Mouse (Mus musculus) embryonic facial prominence, embryonic 14.5 days (tissue): ENCODE results near the gene Qpctl. TPM values are rescaled to one million over a fixed set of nuclear protein-coding genes. Genes with fewer than 3 reads are reported as not detected.

Source experiments
- ATAC-seq: fragments of 200-750 bp; cut with Nextera tagmentation; 2 replicates; pipeline ENCODE4 v1.8.0; 2017; ENCODE audit warnings: low read depth, moderate number of reproducible peaks, moderate TSS enrichment
- DNase-seq: peaks from one replicate; pipeline ENCODE4 v3.0.0-alpha.2; 2015; ENCODE audit warnings: low spot score
- H3K27ac ChIP-seq: fragments of 300-500 bp; sonication (generic); replicated peaks from 2 replicates; pipeline ENCODE4 v1.5.1; 2014; ENCODE audit warnings: low read depth, mild to moderate bottlenecking, low read length, moderate library complexity
- H3K27me3 ChIP-seq: fragments of 300-500 bp; sonication (generic); replicated peaks from 2 replicates; pipeline ENCODE4 v1.6.1; 2014; ENCODE audit warnings: low read length; ENCODE audit not compliant: control insufficient read depth, insufficient read depth
- H3K36me3 ChIP-seq: fragments of 300-500 bp; sonication (generic); 2 replicates; pipeline ENCODE4 v1.6.1; 2014; ENCODE audit warnings: low read length, mixed read lengths; ENCODE audit not compliant: control insufficient read depth, insufficient read depth
- H3K4me1 ChIP-seq: fragments of 300-500 bp; sonication (generic); 2 replicates; pipeline ENCODE4 v1.6.1; 2014; ENCODE audit warnings: antibody characterized with exemption, low read length; ENCODE audit not compliant: control insufficient read depth, insufficient read depth
- H3K4me2 ChIP-seq: fragments of 300-500 bp; sonication (generic); 2 replicates; pipeline ENCODE4 v1.6.1; 2014; ENCODE audit warnings: low read depth, mild to moderate bottlenecking, low read length, moderate library complexity, mixed read lengths
- H3K4me3 ChIP-seq: fragments of 300-500 bp; sonication (generic); 2 replicates; pipeline ENCODE4 v1.5.1; 2014; ENCODE audit warnings: low read depth, mild to moderate bottlenecking, low read length
- H3K9ac ChIP-seq: fragments of 300-500 bp; sonication (generic); 2 replicates; pipeline ENCODE4 v1.6.1; 2014; ENCODE audit warnings: low read depth, mild to moderate bottlenecking, low read length, moderate library complexity, mixed read lengths
- H3K9me3 ChIP-seq: fragments of 300-500 bp; sonication (generic); 2 replicates; pipeline ENCODE4 v1.6.1; 2016; ENCODE audit warnings: low read length; ENCODE audit not compliant: control insufficient read depth
- WGBS: fragments of 180-500 bp; shearing (Covaris S2); extraction: QIAGEN DNeasy Blood & Tissue Kit; methylation state at CpG from one replicate; pipeline ENCODE4 v1.1.7; 2014; 5-methylcytosine and 5-hydroxymethylcytosine counted together
- polyA plus RNA-seq: library from polyadenylated mRNA; unstranded; fragments of >200 nt; fragmentation: Nextera tagmentation; extraction: Ambion mirVana; gene quantifications from 2 replicates; pipeline ENCODE4 v1.2.1, GENCODE M21; 2014

Gene Qpctl
- polyA plus RNA-seq, 1 experiment from 2014 or later: 11.1 TPM

DNA sequence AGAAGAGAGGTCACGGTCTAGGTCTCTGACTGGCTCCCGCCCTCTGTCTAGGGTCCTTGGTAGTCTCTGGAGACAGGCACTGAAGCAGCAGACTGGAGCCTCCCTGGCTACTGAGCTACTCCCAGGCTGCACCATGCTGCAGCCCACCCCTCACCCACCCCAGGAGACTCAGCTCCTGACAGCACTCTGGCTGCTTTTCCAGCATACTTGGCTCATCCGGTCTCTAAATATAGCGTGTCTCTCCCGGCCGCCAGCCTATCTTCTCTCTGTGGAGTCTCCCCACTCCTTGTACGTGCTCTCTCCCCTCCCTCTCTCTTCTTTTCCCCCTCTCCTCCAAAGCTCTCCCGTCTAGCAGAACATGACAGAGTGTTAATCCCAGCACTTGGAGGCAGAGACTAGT, 21.1 kb upstream of the Qpctl start:
- Histone ChIP-seq H3K4me3 (no peak overlapping the region), H3K27me3 (peaks cover 6% of the 10 kb centered on the region), H3K9ac (no peak overlapping the region), H3K4me2 (no peak overlapping the region), H3K9me3 (no peaks in the 10 kb centered on the region), H3K36me3 (no peaks in the 10 kb centered on the region), H3K27ac (no peak overlapping the region), H3K4me1 (peaks cover 11% of the 10 kb centered on the region)
- ATAC-seq: 0 out of 2 replicates have a peak, but pooled peaks have one; percentile 28
- peak; percentile 76 for DNase-seq
- 50% methylated on average over 8 of the region's 8 CpGs for WGBS

DNA sequence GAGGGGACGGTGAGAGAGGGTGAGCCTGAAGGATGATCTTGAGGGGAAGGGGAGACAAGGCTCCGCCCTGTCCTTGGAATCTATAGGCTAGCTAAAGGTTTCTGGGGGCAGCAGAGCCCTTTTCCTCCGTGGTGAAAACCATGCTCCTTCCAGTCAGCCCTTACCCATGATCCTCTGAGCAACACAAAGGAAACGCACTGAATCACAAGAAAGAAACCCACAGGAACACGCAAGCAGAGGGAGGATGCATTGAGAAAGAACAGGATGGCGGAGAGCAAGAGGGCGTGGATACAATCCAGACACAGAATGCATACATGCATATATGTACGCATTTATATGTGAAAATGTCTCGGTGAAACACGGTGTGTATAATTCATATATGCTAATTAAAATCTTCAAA, 20.4 kb upstream of the Qpctl start:
- Histone ChIP-seq H3K9me3 (no peaks in the 10 kb centered on the region), H3K27ac (no peak overlapping the region), H3K4me3 (no peak overlapping the region), H3K27me3 (peaks cover 12% of the 10 kb centered on the region), H3K9ac (no peak overlapping the region), H3K4me2 (no peak overlapping the region), H3K36me3 (no peaks in the 10 kb centered on the region), H3K4me1 (peaks cover 15% of the 10 kb centered on the region)
- ATAC-seq (no peak), DNase-seq (no peak)
- 60% methylated on average over 10 of the region's 10 CpGs for WGBS

DNA sequence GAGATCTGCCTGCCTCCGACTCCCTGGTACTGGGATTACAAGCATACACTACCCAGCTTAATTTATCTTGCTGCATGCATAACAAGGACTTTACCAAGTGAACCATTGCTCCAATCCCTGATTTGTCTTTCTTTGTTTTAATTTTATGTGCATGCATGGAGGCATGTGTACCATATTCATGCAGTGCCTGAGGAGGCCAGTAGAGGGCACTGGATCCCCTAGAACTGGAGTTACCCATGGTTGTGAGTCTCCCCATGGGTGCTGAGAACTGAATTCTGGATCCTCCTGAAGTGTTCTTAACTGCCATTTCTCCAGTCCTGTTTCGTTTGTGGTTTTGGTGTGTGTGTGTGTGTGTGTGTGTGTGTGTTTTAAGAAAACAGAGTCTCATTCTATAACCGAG, 17.9 kb upstream of the Qpctl start:
- H3K36me3 ChIP-seq: no peaks in the 10 kb centered on the region
- H3K4me3 ChIP-seq: no peak overlapping the region
- H3K4me1 ChIP-seq: peaks cover 15% of the 10 kb centered on the region; the same call in 1 of the 2 replicates
- peaks cover 17% of the 10 kb centered on the region for H3K27me3 ChIP-seq
- H3K27ac ChIP-seq: no peak overlapping the region
- H3K4me2 ChIP-seq: no peak overlapping the region
- ATAC-seq (no peak), DNase-seq (no peak)
- no peaks in the 10 kb centered on the region for H3K9me3 ChIP-seq
- no peak overlapping the region for H3K9ac ChIP-seq
- 82% methylated on average over 3 of the region's 3 CpGs for WGBS

DNA sequence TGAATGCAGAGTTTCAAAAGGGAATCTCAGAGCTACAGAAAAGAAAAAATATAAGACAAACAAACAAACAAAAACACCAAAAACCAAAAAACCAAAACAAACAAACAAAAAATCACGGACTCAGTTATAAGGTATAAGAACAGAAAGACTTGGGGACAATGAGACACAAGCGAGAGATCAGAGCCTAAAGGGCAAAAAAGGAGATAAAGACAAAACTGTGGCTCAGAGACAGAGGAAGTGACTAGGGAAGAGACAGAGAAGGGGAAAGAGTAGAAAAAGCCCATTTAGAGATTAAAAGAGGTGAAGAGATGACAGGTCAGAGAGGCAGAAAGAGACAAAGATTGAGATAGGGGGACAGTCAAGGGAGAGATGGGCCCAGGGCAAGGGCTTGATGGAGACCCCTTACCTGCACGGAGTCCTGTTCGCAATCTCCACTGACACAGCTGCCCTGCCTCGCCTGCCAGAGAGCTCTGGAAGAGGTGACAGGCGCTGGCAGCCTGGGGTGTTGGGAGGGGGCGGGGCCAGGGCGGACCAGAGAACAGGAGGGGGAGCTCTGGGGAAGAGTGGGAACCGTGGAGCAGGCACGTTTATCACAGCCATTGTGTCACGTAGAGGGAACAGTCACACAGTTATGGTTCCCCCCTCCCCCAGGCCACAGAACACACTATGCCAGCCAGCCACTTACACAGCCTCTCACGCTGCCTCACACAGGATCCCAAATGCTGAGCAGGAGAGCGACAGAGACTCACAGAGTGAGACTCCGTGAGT, 16.7 kb upstream of the Qpctl start, which contains the start of gene Gipr:
Gipr (minus strand) TSS at position 472 of the 768 bp plus-strand sequence.
- 0 out of 2 replicates have a peak within 1 kb of the TSS, but pooled peaks have one; percentile 6 for H3K9ac ChIP-seq
- H3K36me3 ChIP-seq: no peaks in the 10 kb centered on the region
- H3K4me3 ChIP-seq: no peak within 1 kb of the TSS
- ATAC-seq: no peak
- 13% methylated on average over 13 of the region's 14 CpGs for WGBS
- peaks cover 17% of the 10 kb centered on the region for H3K27me3 ChIP-seq
- no peak for DNase-seq
- H3K9me3 ChIP-seq: no peaks in the 10 kb centered on the region
- no peak within 1 kb of the TSS for H3K27ac ChIP-seq
- H3K4me1 ChIP-seq: peaks cover 11% of the 10 kb centered on the region; the same call in 1 of the 2 replicates
- peak within 1 kb of the TSS; percentile 38 for H3K4me2 ChIP-seq

DNA sequence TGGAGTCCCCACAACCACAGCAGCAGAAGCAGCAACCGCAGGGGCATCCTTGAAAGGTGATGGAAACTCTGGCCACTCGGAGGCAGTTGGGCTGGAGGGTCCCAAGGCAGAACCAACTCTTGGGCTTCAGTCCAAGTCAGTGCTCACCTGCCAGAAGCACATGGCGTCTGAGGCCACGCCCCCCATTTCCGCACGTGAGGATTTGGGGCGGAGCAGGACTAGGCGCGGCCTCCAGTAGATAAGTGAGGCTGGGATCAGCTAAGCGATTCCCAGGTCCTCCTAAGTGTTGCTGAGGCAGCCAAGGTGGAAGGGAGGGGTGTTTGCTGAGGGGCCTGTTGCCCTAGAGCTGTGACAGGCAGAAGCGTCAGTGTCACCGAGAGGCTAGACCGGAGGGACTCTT, 15.9 kb upstream of the Qpctl start:
- Histone ChIP-seq H3K4me3 (no peak overlapping the region), H3K36me3 (no peaks in the 10 kb centered on the region), H3K9me3 (no peaks in the 10 kb centered on the region), H3K27me3 (peaks cover 17% of the 10 kb centered on the region), H3K9ac (0 out of 2 replicates have a peak overlapping the region, but pooled peaks have one; percentile 6), H3K4me2 (peak overlapping the region; percentile 38), H3K4me1 (peaks cover 17% of the 10 kb centered on the region), H3K27ac (no peak overlapping the region)
- ATAC-seq (peak; percentile 11; the same call in 1 of the 2 replicates), DNase-seq (peak; percentile 36)
- under 1% methylated on average over 13 of the region's 13 CpGs for WGBS

DNA sequence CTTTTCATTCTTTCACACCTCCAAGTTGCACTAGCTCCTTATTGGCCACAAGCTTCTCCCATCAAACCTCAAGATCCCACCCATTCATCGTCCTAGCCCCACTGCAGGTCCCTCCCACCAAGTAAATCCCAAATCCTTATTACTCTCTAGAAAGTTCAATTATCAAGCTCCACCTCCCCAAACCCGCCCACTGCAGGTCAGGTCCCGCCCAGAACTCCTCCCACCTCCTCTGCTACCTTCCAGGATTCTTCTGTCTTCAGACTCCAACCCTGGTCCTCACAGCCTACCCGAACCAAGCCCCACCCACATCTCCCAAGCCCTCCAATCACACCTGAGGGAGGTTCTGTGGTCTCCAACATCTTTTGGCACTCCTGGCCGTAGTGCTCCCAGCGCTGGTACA, 15.1 kb upstream of the Qpctl start:
- no peak overlapping the region for H3K4me3 ChIP-seq
- H3K27ac ChIP-seq: no peak overlapping the region
- H3K4me1 ChIP-seq: peaks cover 18% of the 10 kb centered on the region
- 2% methylated on average over 6 of the region's 6 CpGs for WGBS
- ATAC-seq: peak; percentile 77
- DNase-seq: peak; percentile 69
- H3K4me2 ChIP-seq: peak overlapping the region; percentile 38
- H3K9ac ChIP-seq: 0 out of 2 replicates have a peak overlapping the region, but pooled peaks have one; percentile 6
- no peaks in the 10 kb centered on the region for H3K36me3 ChIP-seq
- H3K9me3 ChIP-seq: no peaks in the 10 kb centered on the region
- H3K27me3 ChIP-seq: peaks cover 25% of the 10 kb centered on the region

DNA sequence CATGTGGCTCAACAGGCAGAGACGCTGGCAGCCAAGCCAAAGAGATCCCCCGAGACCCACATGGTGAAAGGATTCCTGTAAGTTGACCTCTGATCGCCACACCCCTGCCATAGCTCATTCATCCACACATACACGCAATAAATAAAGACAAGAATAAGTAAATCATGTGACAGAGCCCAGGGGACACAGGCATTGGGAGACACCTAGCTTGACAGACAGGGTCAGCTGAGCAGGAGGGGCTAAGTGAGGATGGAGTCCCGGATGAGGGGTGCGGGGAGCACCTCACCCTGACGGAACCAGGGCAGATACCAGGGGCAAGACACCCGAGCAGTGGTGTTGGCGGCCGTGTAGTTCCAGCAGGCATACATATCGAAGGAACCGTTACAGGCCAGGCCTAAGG, 14.7 kb upstream of the Qpctl start:
- no peak for DNase-seq
- Histone ChIP-seq H3K27me3 (peaks cover 28% of the 10 kb centered on the region), H3K9me3 (no peaks in the 10 kb centered on the region), H3K9ac (no peak overlapping the region), H3K4me2 (peak overlapping the region; percentile 38), H3K4me1 (peaks cover 18% of the 10 kb centered on the region), H3K36me3 (no peaks in the 10 kb centered on the region), H3K4me3 (no peak overlapping the region), H3K27ac (no peak overlapping the region)
- no peak for ATAC-seq
- 31% methylated on average over 12 of the region's 12 CpGs for WGBS

DNA sequence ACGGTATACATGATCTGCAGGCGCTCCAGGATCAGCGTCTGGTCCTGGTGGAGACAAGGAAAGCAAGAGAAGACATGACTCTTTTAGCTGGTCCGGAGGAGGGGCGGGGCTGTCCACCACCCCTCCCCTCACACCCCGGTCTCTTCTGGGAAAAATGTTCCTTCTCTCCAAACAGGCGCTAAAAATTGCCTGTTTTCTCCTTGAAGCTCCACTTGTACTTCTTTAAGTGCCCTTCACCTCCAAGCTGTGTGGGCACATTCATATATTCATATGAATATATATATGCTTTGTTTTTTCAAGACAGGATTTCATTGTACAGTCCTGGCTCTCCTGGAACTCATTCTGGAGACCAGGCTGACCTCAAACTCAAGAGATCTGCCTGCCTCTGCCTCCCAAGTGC, 13.8 kb upstream of the Qpctl start:
- H3K27ac ChIP-seq: no peak overlapping the region
- DNase-seq (no peak), ATAC-seq (no peak)
- no peak overlapping the region for H3K4me2 ChIP-seq
- peaks cover 18% of the 10 kb centered on the region for H3K4me1 ChIP-seq
- peaks cover 28% of the 10 kb centered on the region for H3K27me3 ChIP-seq
- no peak overlapping the region for H3K9ac ChIP-seq
- H3K9me3 ChIP-seq: no peaks in the 10 kb centered on the region
- WGBS: 84% methylated on average over 7 of the region's 7 CpGs
- no peaks in the 10 kb centered on the region for H3K36me3 ChIP-seq
- no peak overlapping the region for H3K4me3 ChIP-seq
